Mouse (Mus musculus) embryonic fibroblast, embryonic 13.5 days (primary cell): ENCODE results near the gene Tnfsf15.

Experiments used
- CTCF ChIP-seq: IDR thresholded peaks from 2 replicates; pipeline ENCODE4 v1.5.1; 2011; ENCODE audit warnings: mild to moderate bottlenecking, control low read depth, low read length, moderate library complexity, borderline replicate concordance; ENCODE audit not compliant: insufficient read depth
- POLR2A ChIP-seq: IDR thresholded peaks from 2 replicates; pipeline ENCODE4 v1.6.1; 2011; ENCODE audit warnings: low read depth, mild to moderate bottlenecking, control low read depth, low read length, moderate library complexity

- TF ChIP-seq CTCF (no peak), POLR2A (no peak)
Observed at GRCm38 (mm10) chr4:63772514-63772913, 27.6 kb upstream of the Tnfsf15 start.
